ENCODE assay signal across 25 mouse cellular contexts in the genomic region with DNA sequence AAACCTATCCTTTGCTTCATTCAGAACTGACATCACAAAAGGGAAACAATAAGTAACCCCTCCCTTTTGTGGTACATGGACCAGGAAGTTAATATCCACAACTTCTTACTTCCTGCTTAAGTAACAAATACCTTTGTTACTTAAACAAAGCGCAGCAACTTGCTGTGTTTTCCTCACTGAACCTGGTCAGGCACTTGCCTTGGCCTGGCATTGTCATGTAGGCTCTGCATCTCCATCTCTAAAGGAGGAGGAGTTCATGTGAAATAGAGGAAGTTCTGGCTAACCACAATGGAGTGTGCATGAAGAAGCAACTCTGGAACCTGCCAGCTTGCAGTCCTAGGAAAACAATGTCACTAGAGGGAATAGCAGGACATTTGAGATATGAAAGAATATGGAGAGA.
"Had no signal": no experiment of that assay in that cellular context is flagged by ENCODE, and none has a peak within 500 bp of the region (broad histone marks: within the 10 kb centered on the region; RNA-seq: fewer than 3 reads in every experiment).

No protein-coding gene starts in this region.

- H3K9ac ChIP-seq: heart, embryonic 13.5 days; heart, embryonic 15.5 days; hindbrain, embryonic 13.5 days; hindbrain, embryonic 15.5 days; limb, embryonic 13.5 days; limb, embryonic 15.5 days; liver, embryonic 12.5 days; liver, embryonic 14.5 days had no signal

- H3K27me3 ChIP-seq: heart, embryonic 13.5 days; heart, embryonic 15.5 days; hindbrain, embryonic 13.5 days; hindbrain, embryonic 15.5 days; limb, embryonic 13.5 days; limb, embryonic 15.5 days; liver, embryonic 12.5 days had no signal

- H3K36me3 ChIP-seq: heart, embryonic 13.5 days; heart, embryonic 15.5 days; hindbrain, embryonic 13.5 days; hindbrain, embryonic 15.5 days; limb, embryonic 13.5 days; limb, embryonic 15.5 days; liver, embryonic 12.5 days had no signal

- H3K4me3 ChIP-seq: heart, adult 2 months; heart, embryonic 13.5 days; heart, embryonic 15.5 days; hindbrain, embryonic 13.5 days; hindbrain, embryonic 15.5 days; layer of hippocampus, adult 2 months; left cerebral cortex, adult 2 months; limb, embryonic 13.5 days; limb, embryonic 15.5 days; liver, embryonic 12.5 days had no signal

- H3K4me2 ChIP-seq: heart, embryonic 11.5 days; heart, embryonic 13.5 days; heart, embryonic 15.5 days; hindbrain, embryonic 13.5 days; hindbrain, embryonic 15.5 days; limb, embryonic 13.5 days; limb, embryonic 15.5 days; liver, embryonic 12.5 days had no signal

- H3K4me1 ChIP-seq: heart, embryonic 13.5 days; heart, embryonic 15.5 days; limb, embryonic 13.5 days; limb, embryonic 15.5 days; liver, embryonic 12.5 days had no signal

- ATAC-seq: hindbrain, postnatal 0 days; intestine, embryonic 16.5 days; liver, embryonic 12.5 days had no signal

- H3K9me3 ChIP-seq: heart, embryonic 15.5 days; hindbrain, embryonic 13.5 days; hindbrain, embryonic 15.5 days; limb, embryonic 13.5 days; limb, embryonic 15.5 days had no signal

- H3K27ac ChIP-seq: heart, adult 2 months; heart, embryonic 13.5 days; heart, embryonic 15.5 days; hindbrain, embryonic 13.5 days; hindbrain, embryonic 15.5 days; hindbrain, postnatal 0 days; layer of hippocampus, adult 2 months; left cerebral cortex, adult 2 months; limb, embryonic 13.5 days; limb, embryonic 15.5 days; liver, embryonic 12.5 days; liver, embryonic 14.5 days had no signal

- DNase-seq: gastrocnemius, postnatal 14 days; gastrocnemius, postnatal 36 days; heart, adult 11 months; heart, adult 2 months; heart, postnatal 14 days; heart, postnatal 36 days; kidney, adult 18-20 months; kidney, adult 8-10 months; kidney, postnatal 10 days; kidney, postnatal 25 days; kidney, postnatal 4 days; left cerebral cortex, postnatal 4 days had no signal
